Mouse (Mus musculus) liver (tissue): ENCODE data around the gene Kcnd3.

Experiments
- DNase-seq: peaks from one replicate; pipeline ENCODE4 v3.0.0-alpha.2; 2020; ENCODE audit warnings: mixed read lengths

Kcnd3 gene

DNA sequence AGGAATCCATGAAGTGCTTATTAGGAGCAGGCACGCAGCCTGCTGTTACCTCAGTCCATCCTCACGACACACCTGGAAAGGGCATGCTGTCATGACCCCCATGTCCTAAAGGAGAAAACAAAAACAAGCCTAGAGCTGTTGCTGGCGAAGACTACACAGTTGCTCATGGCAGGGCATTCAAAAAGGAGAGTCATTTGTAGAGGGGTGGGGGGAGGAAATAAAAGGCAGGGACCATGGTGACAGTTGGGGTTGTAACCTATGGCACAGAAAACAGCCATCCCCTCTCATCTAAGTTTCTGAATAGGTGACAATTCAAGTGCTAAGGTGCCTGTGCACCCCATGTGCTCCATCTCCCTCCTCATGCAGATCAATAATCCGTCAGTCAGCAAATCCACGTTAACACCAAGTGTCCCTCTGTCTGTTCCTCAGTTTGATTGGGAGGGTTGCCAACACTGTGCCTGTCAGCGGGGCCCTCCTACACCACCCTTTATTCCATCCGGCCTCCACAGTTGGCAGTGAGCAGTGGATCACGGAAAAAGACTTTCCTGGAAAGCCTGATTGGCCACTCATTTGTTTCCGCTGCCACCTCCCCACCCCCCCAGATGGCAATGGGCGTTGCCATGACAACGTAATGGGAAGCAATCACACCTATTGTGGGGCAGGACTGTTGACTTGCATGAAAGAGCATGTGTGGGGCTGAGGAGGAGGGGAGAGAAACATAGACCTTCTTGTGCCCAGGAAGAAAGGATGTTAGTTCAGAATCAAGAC is 78.4 kb downstream of the Kcnd3 start:
- DNase-seq = no peak

DNA sequence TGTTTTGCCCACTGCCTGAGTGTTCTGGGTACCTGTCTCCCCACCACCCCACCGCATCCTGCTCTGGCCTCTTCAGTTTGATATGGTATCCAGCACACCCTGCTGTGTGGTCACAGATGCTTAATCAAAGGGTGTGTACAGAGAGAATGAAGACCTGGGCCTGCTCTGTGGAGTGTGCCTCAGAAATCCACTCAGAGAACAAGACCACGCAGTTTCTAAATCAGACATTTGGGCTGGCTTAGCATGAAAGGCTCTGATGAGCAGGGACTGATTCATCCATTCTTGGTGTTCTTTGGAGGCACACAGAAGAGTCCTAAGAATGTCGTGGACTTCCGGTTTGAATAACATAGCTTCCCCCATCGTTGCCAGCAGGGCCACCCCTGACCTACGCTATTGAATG is 86.3 kb downstream of the Kcnd3 start:
- DNase-seq = no peak

DNA sequence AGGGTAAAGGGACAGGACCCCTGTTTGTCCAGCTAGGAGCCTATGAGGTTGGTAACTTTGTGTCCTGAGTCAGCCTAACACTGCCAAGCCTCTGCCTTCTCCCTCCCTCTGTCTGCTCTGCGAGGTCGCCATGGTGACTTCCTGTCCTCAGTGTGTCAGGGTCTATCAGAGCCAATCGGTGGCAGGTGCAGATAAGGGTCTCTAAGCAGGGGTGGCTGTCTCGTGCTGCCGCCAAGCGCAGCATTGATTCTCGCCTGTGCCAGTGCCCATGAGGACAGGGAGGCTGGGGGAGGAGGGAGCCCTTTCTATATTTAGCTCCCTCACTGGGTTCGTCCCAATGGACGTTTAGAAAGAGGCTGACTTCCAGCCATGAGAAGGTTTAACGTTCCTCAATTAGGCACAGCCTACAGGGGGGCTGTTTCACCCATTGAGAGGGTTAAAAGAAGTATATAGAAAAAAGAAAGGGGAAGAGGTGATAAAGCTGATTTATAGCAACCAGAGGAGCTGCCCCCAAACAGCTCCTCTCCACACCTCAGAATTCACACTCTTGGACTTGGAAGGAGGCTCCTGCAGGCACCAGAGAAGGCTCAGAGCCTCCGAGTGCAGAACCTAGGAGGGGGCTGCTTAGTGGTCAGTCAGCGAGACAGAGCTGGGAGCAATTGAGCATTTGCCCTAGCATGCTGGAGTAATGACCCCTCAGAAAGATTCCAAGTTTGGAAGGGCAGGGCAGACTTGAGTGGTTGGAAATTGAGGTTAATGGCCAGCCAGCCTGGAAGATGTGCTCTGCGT is 86.9 kb downstream of the Kcnd3 start:
- no peak for DNase-seq

DNA sequence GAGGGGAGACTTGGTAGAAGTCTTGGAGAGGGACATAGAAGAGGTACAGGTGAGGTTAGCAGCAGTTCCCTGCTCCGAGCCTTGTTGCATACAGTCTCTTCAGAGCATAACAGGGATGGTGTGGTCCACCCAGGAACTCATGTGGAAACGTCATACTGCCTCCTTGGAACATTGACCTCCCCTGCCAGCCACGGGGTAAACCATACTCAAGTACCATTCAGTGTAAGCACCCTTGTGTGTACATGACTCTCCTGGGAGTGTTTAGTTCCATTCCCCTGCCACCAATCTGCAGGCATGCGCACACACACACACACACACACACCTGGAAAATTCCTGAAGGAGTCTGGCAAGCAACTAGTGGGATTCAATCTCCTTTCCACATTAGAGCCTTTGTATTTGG is 90.6 kb downstream of the Kcnd3 start:
- no peak for DNase-seq

DNA sequence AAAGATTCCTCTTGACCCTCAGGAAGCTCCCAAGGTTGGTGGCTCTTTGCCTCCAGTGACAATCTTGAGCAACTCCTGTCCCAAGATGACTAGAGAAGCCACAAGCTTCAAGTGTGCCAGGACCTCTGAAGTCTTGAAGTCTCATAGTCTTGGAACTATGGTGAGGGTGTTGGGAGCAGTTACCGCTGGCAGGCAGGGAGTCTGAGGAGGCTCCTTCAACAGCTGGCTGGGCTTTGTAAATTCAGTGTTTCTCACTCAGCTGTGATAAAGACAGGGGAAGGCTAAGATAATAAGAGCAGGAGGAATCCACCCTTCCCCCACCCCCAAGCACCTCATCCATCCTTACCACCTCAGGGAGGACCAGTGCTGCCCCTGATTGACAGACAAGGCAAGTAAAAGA is 92.0 kb downstream of the Kcnd3 start:
- no peak for DNase-seq

DNA sequence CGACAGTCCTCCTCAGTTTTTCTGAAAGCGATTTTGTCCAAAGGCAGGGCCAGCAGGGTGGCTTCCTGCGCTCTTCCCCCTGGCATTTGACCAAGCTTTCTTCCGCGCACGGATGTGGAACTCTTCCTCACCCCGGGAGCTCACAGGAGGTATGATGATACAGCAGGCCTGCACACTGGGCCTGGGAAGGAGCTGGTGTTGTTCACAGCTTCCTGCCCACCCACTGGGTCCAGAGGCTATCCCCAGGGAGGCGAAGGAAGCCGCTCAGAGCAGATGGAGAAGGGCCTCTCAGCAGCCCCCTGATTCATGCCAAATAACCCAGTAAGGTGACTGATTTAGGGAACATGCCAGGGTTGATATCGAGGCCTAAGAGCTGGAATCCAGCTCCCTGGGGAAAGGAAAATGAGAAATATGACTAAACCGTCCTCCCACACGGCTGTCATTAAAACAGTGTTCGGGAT is 94.5 kb downstream of the Kcnd3 start:
- DNase-seq = no peak

DNA sequence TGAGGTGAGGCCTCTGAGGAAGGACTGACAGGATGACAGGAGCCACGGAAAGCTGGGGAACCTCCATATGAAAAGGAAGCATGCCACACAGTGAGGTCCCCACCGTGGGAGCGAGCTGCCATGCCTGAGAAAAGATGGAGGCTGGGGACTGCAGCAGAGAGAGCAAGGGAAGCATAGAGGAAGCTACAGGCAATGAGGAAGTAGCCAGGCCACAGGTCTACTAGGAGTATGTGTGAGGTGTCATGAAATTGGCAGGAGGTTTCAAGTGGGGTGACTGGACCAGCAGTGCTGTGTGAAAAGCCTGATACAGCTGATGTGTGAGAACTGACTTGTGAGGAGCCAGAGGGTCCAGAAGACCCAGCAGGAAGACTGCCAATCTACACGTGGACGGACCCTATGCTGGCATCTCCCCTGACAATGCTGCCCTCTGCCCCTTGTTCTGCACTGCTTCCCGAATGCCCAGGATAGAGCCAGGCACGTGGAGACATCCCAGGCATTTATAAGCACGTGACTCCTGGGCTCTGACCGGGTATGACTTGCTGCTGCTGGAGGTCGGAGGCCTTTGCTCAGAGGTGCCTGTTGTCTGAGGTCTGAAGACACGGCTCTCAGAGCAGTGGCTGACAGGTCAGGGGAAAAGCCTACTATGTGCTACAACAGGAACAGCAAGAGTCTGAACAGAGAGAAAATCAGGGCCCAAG is 96.1 kb downstream of the Kcnd3 start:
- no peak for DNase-seq

DNA sequence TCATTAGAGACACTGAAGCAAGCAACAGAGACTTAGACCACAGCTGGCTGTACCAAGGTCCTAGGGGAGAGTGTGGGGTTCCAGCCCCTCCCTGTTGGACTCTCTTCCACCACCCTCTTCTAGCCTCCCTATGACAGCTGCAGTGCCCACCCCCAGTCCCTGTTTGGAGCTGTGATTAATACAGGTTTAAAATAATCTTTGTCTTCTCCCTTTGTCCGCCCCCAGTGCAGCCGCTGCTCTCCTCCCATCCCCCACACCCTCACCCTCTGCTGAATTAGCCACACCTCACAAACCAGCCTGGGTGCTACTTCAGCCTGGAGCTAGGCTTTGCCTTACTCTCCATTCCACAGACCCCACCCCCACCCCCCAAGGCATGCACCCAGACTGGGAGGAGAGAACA is 107.3 kb downstream of the Kcnd3 start:
- no peak for DNase-seq

DNA sequence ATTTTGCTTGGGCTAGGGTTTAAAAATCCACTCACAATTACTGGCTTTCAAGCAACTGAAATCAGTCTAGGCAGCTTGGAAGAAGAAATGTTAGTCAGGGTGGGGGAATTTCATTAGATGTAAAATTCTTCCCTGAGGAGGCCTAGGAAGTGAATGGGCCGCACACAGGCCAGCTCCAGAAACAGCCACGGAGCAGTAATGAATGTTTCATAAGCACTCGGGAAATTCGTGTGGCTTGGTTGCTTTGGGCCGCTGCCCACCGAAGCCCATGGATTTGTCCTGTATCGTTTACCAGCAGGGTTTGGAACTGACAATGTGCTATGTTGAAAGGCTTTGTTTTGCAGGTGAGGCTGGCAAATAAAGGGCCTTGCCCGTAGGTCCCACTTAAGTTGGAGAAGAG is 114.8 kb downstream of the Kcnd3 start:
- DNase-seq = no peak

DNA sequence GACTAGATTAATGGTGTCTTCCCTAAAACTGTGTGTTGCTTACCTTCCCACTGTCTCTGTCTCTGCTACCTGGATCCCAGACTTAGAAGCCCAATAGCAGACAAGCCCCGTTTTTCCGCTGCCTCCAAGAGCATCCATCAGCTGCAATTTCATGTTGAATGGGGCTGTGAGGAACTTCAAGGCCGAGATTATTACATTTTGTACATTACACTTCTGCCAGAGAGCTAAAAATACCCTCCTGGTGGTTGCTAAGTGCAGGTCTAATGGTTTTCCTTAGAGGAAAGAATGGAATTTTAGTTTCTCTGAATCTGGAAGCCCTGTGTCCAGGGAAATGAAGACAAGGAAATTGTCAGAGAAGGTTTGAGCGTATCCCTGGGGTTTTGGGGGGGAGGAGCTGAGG is 115.3 kb downstream of the Kcnd3 start:
- DNase-seq = no peak

DNA sequence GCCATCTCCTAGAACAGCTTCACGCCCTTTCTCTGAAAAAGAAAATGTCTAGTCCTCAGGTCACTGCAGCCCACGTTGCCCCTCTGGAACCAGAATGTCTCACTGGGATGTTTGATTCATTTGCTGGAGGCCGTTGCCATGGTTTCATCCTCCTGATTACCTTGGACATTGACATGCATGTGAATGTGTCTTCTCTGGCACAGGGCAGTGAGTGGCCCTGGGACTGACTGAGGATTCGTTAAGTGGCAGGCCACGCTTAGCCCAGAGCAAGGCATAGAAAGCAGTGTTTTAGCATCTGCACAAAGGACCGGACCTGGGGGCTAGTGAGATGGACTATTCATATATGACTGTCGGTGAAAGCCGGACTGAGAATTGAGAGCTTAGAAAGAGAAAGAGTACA is 116.3 kb downstream of the Kcnd3 start:
- no peak for DNase-seq

DNA sequence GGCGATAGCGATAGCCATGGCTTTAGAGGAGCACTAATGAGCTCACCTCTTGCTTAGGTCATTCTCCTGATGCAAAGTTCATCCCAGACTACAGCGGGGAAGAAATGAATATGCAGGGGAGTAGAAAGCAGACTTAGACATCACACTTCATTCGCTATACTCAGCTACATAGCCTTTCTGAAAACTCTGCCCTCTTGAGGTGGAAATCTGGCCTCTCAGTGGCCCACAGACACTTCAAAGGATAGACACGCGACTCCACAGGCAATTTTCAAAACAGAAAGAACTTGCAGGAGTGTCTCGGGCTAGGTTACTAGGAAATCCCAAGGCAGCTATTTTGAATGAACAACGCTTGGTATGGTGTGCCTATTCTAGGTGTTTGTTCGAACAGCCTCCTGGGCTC is 116.7 kb downstream of the Kcnd3 start:
- DNase-seq = no peak

DNA sequence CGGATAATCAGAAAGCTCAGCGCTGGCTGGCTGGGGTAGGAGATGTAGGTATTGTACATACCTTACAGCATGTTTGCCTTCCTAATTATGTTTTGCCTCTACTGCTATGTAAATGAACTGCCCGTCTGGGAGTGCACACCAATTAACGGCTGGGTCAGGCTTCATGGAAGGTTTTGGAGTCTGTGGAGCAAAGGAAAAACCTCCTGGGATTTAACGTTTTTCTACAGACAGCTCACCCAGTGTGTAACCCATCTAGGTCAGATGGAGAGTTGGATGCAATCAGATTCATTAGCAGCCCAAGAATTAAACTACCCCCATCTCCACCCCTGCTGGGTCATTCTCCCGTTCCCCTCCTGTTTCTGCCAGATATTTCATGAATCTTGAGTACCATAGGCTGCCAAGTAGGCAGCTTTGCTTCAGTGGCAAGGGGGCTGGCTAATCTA is 117.2 kb downstream of the Kcnd3 start:
- DNase-seq = no peak

DNA sequence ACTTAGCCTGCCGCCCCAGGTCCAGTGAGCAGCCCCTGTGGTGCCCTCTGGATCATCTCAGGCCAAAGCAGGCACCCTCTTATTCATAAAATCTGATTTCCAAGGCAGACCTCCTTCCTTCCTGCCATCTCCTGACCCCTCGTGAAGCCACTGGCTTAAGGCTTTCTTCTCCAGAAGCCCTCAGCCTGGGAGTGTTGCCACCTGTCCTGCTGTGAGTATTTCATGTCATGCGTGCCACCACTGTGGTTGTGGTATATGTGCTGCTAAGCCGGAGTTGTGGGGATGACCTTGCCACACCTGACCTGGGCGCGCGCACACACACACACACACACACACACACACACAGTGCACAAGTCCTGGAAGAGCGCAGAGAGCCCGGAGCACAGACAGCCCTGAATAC is 117.8 kb downstream of the Kcnd3 start:
- DNase-seq = no peak

DNA sequence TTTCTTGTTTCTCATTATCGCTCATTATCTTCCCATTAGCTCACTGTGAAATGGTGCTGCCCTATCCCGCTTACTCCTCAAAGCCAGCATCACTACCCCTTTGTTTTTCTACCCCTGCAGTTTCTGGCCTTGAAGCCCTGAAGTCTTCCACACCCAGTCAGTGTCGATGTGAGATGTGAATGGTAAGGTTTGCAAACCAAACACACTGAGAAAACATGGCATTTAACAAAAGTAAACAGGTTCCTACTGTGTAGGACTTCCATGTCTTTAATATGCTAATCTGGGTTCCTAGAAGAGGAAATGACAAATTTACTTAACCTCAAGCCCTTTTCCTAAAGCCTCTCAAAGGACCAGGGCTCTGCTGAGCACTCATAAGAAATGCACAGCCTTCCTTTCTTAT is 118.7 kb downstream of the Kcnd3 start:
- no peak for DNase-seq

DNA sequence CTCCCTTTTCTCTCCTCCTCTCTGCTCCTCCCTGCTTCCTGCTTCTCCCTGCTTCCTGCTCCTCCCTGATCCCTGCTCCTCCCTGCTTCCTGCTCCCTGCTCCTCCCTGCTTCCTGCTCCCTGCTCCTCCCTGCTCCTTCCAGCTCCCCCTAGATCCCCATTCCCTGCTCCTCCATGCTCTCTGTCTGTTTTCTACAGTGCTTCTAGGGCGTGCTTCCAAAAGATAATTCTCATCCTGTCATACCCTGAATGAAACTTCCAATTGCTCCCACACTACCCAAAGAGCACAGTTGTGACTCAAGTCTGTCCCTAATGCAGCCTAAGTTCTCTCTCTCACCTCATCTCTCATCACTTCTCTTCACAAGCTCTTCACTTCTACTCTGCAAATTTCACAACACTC is 119.8 kb downstream of the Kcnd3 start:
- DNase-seq = no peak

DNA sequence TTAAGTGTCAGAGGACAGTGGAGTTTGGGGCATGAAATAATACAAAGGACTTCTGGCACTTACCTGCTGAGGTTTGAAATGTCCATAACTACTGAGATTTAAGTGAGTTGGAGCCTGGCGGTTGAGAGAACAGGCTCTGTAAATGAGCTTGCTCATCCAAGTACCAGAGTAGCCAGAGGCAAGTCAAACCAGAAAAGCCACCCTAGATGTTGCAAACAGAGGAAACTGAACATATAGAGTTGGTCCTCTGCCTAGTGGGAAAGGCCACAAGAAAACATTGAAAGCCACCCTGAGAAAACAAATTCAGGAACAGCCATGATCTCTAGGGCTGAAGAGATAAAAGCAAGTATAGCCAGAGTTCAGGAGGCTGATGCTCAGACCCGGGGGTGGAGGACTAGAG is 121.0 kb downstream of the Kcnd3 start:
- no peak for DNase-seq

DNA sequence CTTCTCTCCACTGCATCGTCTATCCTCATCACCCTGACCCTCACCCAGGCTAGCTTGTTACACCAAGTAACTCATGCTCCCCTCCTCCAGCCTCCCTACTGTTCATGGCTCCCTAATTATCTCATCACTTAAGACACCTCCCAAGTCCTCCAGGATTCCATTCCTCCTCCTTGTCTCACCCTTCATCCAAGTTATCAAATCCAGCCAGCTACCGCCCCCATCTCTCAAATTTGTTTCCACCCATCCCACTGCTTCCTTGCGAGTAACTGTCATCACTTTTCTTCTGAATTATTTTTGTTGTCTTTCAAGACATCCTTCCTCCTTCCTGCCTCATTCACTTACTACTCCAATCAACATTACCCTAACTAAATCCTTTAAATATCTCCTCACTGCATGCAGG is 126.2 kb downstream of the Kcnd3 start:
- DNase-seq = no peak

DNA sequence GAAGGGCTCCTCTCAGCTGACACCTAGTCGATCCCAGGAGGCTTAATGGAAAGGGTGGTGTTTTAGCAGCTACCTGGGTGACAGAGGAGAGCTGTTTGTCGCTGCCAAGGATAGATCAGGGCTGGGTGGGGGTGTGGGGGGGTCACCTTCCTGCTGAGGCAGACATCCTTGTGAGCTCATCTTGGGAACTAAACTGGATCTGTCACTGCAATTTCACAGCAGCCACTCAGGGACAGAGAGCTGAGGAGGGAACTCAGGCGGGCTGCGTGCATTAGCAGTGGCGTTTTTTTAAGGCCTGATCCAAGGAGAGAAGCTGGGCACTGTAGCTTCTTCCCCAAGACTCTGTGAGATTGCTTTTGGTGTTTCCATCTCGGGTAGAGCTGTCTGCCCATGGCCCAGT is 129.0 kb downstream of the Kcnd3 start:
- DNase-seq = no peak

DNA sequence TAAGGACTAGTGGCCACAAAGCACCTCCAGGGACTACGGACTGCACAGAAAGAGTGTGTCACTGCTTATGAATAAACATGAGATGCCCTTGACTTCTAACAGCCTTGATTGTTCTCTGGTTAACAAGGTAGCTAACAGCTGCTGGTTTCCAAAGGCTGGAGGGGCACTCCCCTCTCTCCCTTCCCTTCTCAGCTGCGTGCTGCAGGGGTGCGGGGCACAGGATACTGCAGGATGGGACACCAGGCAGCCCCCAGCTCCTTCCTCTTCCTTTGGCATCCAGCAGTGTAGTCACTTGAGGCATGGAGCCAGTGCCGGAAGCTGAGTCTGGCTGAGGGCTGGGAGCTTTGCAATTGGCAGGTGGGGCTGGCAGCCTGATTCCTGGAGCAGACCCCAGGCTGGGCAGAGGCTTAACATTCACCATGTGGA is 133.6 kb downstream of the Kcnd3 start:
- no peak for DNase-seq

DNA sequence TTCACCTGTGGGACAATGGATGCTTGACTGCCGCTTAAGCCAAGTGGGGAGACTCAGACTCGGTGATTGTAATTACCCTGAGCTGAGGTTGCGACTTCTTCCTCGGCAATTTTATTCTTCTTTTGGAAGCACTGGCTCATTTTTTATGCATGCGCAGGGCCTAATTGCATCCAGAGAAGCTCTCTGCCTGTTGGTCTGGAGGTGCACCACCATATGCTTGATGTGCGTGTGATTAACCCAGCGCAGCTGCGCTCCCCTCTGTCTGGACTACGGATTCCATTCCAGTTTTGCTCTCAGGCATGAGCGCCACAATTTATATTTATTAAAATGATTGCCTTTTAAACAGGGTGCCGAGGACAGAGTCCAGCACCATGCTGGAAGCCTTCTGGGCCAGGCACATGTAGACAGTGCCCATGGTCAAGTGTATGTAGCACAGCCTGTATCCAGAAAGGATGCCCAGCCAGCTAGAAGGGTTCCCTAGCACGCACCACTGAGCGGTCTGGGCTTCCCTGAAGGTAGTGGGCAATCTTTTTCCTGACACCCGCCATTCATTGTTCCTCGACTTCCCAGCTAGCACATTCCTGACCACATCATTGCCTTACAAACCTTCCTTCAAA is 138.0 kb downstream of the Kcnd3 start:
- DNase-seq = no peak

DNA sequence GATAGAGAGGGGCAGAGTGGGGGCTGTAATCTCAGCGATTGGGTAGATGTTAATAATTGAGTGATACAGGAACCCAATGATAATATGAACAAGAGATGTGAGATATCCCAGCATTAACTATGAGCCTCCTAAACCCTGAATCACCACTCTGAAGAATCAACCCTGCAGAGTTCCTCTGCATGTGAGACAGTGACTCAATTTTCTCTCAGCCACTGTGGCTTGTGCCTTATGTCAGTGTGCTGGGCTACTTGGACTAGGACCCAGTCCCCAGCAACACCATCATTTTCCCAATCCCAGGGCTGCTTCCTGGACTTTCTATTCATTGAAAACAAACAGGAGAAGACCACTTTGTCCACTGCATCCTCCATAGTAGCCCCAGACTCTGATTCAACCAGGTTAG is 139.6 kb downstream of the Kcnd3 start:
- no peak for DNase-seq

DNA sequence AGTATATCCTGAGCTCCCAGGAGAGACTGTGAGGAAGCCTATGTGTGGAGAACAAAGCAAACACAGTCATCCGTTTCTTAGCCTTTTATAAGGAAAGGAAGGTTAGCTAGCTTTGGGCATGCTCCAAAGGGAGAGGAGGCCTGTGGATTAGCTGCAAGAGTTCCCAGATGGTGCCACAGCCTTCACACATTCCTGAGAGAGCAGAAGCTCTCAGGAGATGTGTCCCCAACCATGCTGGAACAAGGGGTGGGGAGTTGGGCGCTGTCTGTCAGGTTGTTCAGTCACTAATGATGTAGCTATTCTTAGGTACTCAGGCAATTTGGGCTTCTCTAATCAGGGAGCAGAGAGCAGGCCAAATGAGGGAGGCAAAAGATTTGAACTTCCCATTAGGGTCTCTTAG is 140.1 kb downstream of the Kcnd3 start:
- DNase-seq = no peak
